Mouse (Mus musculus) neural tube, embryonic 15.5 days (tissue): ENCODE measurements around the gene Acads. TPM values are rescaled to one million over a fixed set of nuclear protein-coding genes. Genes with fewer than 3 reads are reported as not detected.
A peak's percentile ranks its signal among the peaks of the same experiment; 100 is the strongest.
"Not testable (repeated sequence)": the region's sequence is repeated elsewhere in the genome, so short reads cannot be mapped to it uniquely, and the experiment has no call there.

Experiments
- ATAC-seq: fragments of 200-750 bp; cut with Nextera tagmentation; 2 replicates; pipeline ENCODE4 v1.8.0; 2017; ENCODE audit warnings: mild to moderate bottlenecking, moderate TSS enrichment, moderate library complexity; ENCODE audit not compliant: low FRiP score
- H3K27ac ChIP-seq: fragments of 300-500 bp; sonication (generic); replicated peaks from 2 replicates; pipeline ENCODE4 v1.5.1; 2015; ENCODE audit warnings: mild to moderate bottlenecking, inconsistent platforms
- H3K27me3 ChIP-seq: fragments of 300-500 bp; sonication (generic); replicated peaks from 2 replicates; pipeline ENCODE4 v1.6.1; 2015; ENCODE audit warnings: inconsistent platforms
- H3K36me3 ChIP-seq: fragments of 300-500 bp; sonication (generic); 2 replicates; pipeline ENCODE4 v1.6.1; 2015; ENCODE audit warnings: inconsistent platforms
- H3K4me1 ChIP-seq: fragments of 300-500 bp; sonication (generic); 2 replicates; pipeline ENCODE4 v1.6.1; 2015; ENCODE audit warnings: inconsistent platforms
- H3K4me2 ChIP-seq: fragments of 300-500 bp; sonication (generic); 2 replicates; pipeline ENCODE4 v1.6.1; 2015; ENCODE audit warnings: inconsistent platforms, mild to moderate bottlenecking, moderate library complexity
- H3K4me3 ChIP-seq: fragments of 300-500 bp; sonication (generic); replicated peaks from 2 replicates; pipeline ENCODE4 v1.5.1; 2015; ENCODE audit warnings: mild to moderate bottlenecking, inconsistent platforms
- H3K9ac ChIP-seq: fragments of 300-500 bp; sonication (generic); replicated peaks from 2 replicates; pipeline ENCODE4 v1.6.1; 2015; ENCODE audit warnings: mild to moderate bottlenecking, inconsistent platforms
- H3K9me3 ChIP-seq: fragments of 300-500 bp; sonication (generic); replicated peaks from 2 replicates; pipeline ENCODE4 v1.6.1; 2016; ENCODE audit warnings: inconsistent platforms
- WGBS: fragments of 180-500 bp; shearing (Covaris S2); methylation state at CpG from one replicate; pipeline ENCODE4 v1.1.7; 2015; ENCODE audit warnings: mixed read lengths; 5-methylcytosine and 5-hydroxymethylcytosine counted together
- polyA plus RNA-seq: library from polyadenylated mRNA; unstranded; fragments of >200 nt; fragmentation: Nextera tagmentation; extraction: Ambion mirVana; gene quantifications from 2 replicates; pipeline ENCODE4 v1.2.1, GENCODE M21; 2015

Gene Acads
- polyA plus RNA-seq, 1 experiment from 2014 or later, result 22.2 TPM

GRCm38 (mm10) chr5:115158040-115158983 lies 39.2 kb upstream of the Acads start, which contains the start of gene Mlec:
Mlec (minus strand) TSS chr5:115158179.
- H3K4me2 ChIP-seq, result peak within 1 kb of the TSS; percentile 94
- WGBS, result under 1% methylated on average over 73 of the region's 78 CpGs
- no peaks in the 10 kb centered on the region for H3K27me3 ChIP-seq
- peak; percentile 97 for ATAC-seq
- peak within 1 kb of the TSS; percentile 100 for H3K27ac ChIP-seq
- peaks cover 55% of the 10 kb centered on the region for H3K4me1 ChIP-seq
- H3K4me3 ChIP-seq, result peak within 1 kb of the TSS; percentile 58
- no peaks in the 10 kb centered on the region for H3K36me3 ChIP-seq
- peak within 1 kb of the TSS; percentile 84 for H3K9ac ChIP-seq
- H3K9me3 ChIP-seq, result no peaks in the 10 kb centered on the region

DNA sequence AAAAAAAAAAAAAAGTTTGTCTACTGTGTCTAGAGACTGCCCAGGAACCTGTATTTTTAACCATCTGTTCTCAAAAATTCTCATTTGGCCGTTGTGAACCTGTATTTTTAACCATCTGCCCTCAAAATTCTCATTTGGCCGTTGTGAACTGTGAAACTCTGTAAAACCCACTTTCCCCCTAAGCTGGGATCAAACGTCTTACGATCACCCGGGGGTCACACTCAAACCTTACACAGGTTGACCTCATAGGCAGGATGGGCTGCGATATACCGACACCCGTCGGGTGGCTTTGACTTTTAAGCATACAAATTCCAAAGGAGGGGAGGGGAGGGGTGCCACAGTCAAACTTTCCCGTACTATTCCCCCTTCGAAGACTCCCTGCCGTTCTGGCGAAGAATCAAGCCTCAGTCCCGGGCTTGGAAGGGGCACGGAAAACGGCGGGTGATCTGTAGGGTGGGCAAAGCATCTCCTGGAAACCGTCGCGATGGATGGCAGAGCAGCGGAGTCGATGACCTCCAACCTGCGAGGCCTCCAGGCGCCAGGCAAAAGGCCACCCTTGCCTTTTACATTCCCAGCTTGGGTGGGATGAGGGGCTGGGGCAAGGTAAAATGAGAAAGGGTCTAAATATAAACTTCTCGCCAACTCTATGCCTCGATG lies 37.9 kb upstream of the Acads start:
- Histone ChIP-seq H3K4me2 (peak overlapping the region; percentile 94), H3K36me3 (no peaks in the 10 kb centered on the region), H3K9me3 (no peaks in the 10 kb centered on the region), H3K9ac (peak overlapping the region; percentile 69), H3K27me3 (no peaks in the 10 kb centered on the region), H3K4me1 (peaks cover 61% of the 10 kb centered on the region), H3K4me3 (peak overlapping the region; percentile 58), H3K27ac (peak overlapping the region; percentile 100; the same call in 1 of the 2 replicates)
- no peak for ATAC-seq
- WGBS, result 2% methylated on average over 26 of the region's 26 CpGs

- WGBS, result 64% methylated on average over 7 of the region's 7 CpGs
Observed at GRCm38 (mm10) chr5:115156401-115156800, 37.3 kb upstream of the Acads start.

GRCm38 (mm10) chr5:115155831-115156230 lies 36.7 kb upstream of the Acads start:
- peaks cover 3% of the 10 kb centered on the region for H3K36me3 ChIP-seq
- H3K9me3 ChIP-seq, result no peaks in the 10 kb centered on the region
- no peaks in the 10 kb centered on the region for H3K27me3 ChIP-seq
- H3K4me2 ChIP-seq, result peak overlapping the region; percentile 94
- peak overlapping the region; percentile 58 for H3K4me3 ChIP-seq
- H3K9ac ChIP-seq, result peak overlapping the region; percentile 69
- no peak overlapping the region for H3K27ac ChIP-seq
- WGBS, result 36% methylated on average over 5 of the region's 5 CpGs
- H3K4me1 ChIP-seq, result peaks cover 58% of the 10 kb centered on the region
- no peak for ATAC-seq

More at GRCm38 (mm10) chr5:115156401-115156800, 37.3 kb upstream of the Acads start:
- no peaks in the 10 kb centered on the region for H3K9me3 ChIP-seq
- no peak overlapping the region for H3K27ac ChIP-seq
- H3K27me3 ChIP-seq, result no peaks in the 10 kb centered on the region
- H3K9ac ChIP-seq, result peak overlapping the region; percentile 69
- H3K36me3 ChIP-seq, result no peaks in the 10 kb centered on the region
- peak overlapping the region; percentile 58 for H3K4me3 ChIP-seq
- H3K4me1 ChIP-seq, result peaks cover 60% of the 10 kb centered on the region
- ATAC-seq, result no peak
- H3K4me2 ChIP-seq, result peak overlapping the region; percentile 94

DNA sequence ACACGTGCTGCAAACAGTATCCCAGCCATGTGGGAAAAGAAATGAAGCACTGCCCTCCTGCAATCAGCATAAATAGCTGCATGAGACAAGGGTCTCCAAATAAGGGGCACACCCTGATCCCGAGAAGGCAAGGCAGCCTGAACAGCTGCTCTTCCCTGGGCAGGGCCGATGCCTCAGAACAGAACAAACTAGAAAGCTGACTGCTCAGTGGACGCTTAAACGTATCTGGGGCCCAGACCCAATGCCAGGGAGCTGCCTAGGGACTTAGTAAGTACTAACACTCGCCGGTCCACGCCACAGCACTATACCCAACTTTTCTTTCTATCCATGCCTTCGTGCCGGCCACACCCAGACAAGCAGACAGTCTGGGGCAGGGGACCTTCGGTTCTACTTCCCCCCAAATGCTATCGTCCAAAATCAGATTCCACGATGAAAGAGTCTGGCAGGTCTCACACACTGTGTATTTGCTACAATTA lies 36.0 kb upstream of the Acads start:
- H3K4me1 ChIP-seq, result peaks cover 58% of the 10 kb centered on the region
- ATAC-seq, result no peak
- WGBS, result 71% methylated on average over 13 of the region's 13 CpGs
- H3K9ac ChIP-seq, result peak overlapping the region; percentile 33; the same call in 1 of the 2 replicates
- no peaks in the 10 kb centered on the region for H3K27me3 ChIP-seq
- H3K4me3 ChIP-seq, result 0 out of 2 replicates have a peak overlapping the region, but pooled peaks have one; percentile 4
- H3K4me2 ChIP-seq, result peak overlapping the region; percentile 94
- H3K27ac ChIP-seq, result no peak overlapping the region
- H3K9me3 ChIP-seq, result no peaks in the 10 kb centered on the region
- H3K36me3 ChIP-seq, result peaks cover 10% of the 10 kb centered on the region

GRCm38 (mm10) chr5:115152132-115152956 lies 33.2 kb upstream of the Acads start:
- Histone ChIP-seq H3K4me2 (no peak overlapping the region), H3K4me3 (no peak overlapping the region), H3K9me3 (no peaks in the 10 kb centered on the region), H3K4me1 (peaks cover 46% of the 10 kb centered on the region), H3K36me3 (peaks cover 36% of the 10 kb centered on the region), H3K27ac (no peak overlapping the region), H3K27me3 (no peaks in the 10 kb centered on the region), H3K9ac (no peak overlapping the region)
- WGBS, result 66% methylated on average over 8 of the region's 8 CpGs
- ATAC-seq, result no peak

DNA sequence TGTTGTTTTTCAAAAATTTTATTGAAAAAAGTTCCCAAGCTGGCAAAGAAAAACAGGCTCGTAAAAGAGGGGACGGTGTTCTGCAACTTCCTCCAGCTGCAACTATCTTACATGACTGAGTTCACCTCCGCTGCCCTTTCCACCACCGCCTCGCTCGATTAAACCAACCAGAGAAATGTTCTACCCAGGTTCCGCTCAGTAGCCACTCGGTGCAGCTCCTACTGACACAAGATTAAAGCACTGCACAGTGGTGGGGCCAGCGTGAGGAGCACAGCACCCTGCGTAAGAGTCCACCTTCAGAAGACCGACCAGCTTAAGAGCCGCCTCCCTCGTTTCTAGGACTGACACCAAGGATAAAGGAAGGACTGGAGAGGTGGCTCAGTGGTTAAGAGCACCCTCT lies 32.3 kb upstream of the Acads start:
- Histone ChIP-seq H3K9me3 (no peaks in the 10 kb centered on the region), H3K4me3 (no peak overlapping the region), H3K27me3 (no peaks in the 10 kb centered on the region), H3K4me1 (peaks cover 37% of the 10 kb centered on the region), H3K36me3 (peaks cover 45% of the 10 kb centered on the region), H3K27ac (no peak overlapping the region), H3K9ac (no peak overlapping the region), H3K4me2 (no peak overlapping the region)
- no peak for ATAC-seq
- 88% methylated on average over 13 of the region's 13 CpGs for WGBS

DNA sequence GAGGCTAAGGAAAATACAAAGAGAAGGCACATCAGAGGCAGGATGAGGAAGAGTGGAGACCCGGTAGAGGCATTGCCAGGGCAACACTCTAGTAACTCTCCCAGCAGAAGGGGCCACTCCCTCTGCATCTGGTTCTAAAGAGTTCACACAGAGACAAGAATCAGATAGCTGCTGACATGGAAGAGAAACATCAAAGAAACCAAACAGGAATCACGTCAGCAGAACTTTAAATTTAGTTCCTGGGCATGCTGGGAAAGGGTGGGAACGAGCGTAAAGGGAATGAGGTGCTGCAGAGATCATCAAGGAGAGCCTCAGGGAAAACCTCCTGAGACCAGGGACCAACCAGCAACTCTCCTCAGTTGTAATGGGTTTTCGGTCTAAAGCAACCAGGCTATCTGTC lies 31.8 kb upstream of the Acads start:
- Histone ChIP-seq H3K36me3 (peaks cover 50% of the 10 kb centered on the region), H3K4me1 (peaks cover 33% of the 10 kb centered on the region)
- WGBS, result 83% methylated on average over 5 of the region's 5 CpGs

DNA sequence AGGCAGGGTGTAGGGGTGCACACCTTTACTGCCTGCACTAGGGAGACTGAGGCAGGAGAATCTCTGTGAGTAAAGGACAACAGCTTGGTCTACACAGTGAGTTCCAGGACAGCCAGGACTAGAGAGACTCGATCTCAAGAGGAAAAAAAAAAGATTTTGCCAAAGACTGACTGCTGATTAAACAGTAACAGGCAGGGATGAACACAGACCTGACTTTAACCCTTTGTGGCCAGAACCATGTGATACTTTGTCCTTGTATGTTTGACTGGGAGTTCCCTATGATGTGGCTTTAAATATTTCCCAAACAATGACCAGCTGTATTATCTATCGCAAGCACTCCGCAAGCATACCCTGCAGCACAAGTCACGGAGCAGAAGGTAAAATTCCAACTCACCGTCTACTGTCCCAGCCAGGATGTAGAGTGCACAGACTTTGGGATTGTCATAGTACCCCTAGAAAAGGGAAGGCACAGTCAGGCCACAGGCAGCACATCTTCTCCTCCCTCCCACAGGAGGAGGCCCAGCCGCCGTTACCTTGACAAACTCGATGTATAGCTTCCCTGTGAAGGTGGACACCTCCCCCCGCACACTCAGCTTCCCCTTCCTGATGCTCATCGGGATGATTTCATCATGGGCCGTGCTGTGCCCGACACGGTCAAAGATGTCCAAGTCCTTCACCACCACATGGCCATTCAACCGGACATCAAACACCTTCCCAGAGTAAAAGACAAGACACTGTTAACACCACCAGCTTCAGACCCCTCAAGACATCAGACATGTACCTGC lies 30.7 kb upstream of the Acads start:
- no peaks in the 10 kb centered on the region for H3K27me3 ChIP-seq
- no peak overlapping the region for H3K27ac ChIP-seq
- H3K4me3 ChIP-seq, result no peak overlapping the region
- no peak for ATAC-seq
- no peak overlapping the region for H3K9ac ChIP-seq
- WGBS, result 96% methylated on average over 14 of the region's 14 CpGs
- peaks cover 22% of the 10 kb centered on the region for H3K4me1 ChIP-seq
- no peaks in the 10 kb centered on the region for H3K9me3 ChIP-seq
- H3K4me2 ChIP-seq, result no peak overlapping the region
- peaks cover 58% of the 10 kb centered on the region for H3K36me3 ChIP-seq

More for the DNA sequence above, 31.8 kb upstream of the Acads start:
- no peak overlapping the region for H3K4me3 ChIP-seq
- H3K4me2 ChIP-seq, result no peak overlapping the region
- H3K9ac ChIP-seq, result no peak overlapping the region
- no peak for ATAC-seq
- H3K9me3 ChIP-seq, result no peaks in the 10 kb centered on the region
- H3K27ac ChIP-seq, result no peak overlapping the region
- no peaks in the 10 kb centered on the region for H3K27me3 ChIP-seq

DNA sequence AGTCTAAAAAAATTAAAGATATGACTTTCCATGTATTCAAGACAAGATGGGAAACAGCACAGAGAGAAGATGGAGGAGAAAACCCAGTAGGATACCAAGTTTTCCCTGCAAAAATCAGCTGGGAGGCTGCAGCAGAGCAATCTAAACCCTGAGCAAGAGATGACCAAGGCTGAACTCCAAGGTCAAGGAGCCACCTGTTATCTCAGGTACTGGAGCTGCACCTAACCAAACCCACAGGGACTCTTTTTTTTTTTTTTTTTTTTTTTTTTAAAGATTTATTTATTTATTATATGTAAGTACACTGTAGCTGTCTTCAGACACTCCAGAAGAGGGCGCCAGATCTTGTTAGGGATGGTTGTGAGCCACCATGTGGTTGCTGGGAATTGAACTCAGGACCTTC lies 29.7 kb upstream of the Acads start:
- WGBS, result no CpG with 5 or more reads among the region's 1 CpGs
- not testable (repeated sequence) for H3K4me2 ChIP-seq, H3K27me3 ChIP-seq, H3K4me3 ChIP-seq, ATAC-seq, H3K9ac ChIP-seq, H3K27ac ChIP-seq, H3K9me3 ChIP-seq
- H3K36me3 ChIP-seq, result peaks cover 65% of the 10 kb centered on the region
- H3K4me1 ChIP-seq, result peaks cover 12% of the 10 kb centered on the region
